Mouse (Mus musculus) left cerebral cortex, adult 9 months (tissue): ENCODE results near the gene Ncapg.
"Not testable (repeated sequence)": the region's sequence is repeated elsewhere in the genome, so short reads cannot be mapped to it uniquely, and the experiment has no call there.

ENCODE experiments used
- DNase-seq, 2 experiments: peaks; one replicate each; pipeline ENCODE4 v3.0.0; 2022; ENCODE audit warnings: low spot score in 2 of 2

Ncapg gene

GRCm38 (mm10) chr5:45669598-45670279, at the start of gene Ncapg:
Gene Ncapg, plus strand, starts transcription at chr5:45669919.
- peak; percentile 93 to 99 for DNase-seq

GRCm38 (mm10) chr5:45621511-45621910, 48.2 kb upstream of the Ncapg start:
- no peak for DNase-seq

GRCm38 (mm10) chr5:45627771-45628170, 41.9 kb upstream of the Ncapg start:
- DNase-seq: peak in 1 of 2 experiments; percentile 16

GRCm38 (mm10) chr5:45629470-45629869, 40.2 kb upstream of the Ncapg start:
- DNase-seq: peak in 1 of 2 experiments; percentile 42

- DNase-seq: peak in 1 of 2 experiments; percentile 12
Measured at GRCm38 (mm10) chr5:45638378-45638777, 31.3 kb upstream of the Ncapg start.

- peak; percentile 62 to 82 for DNase-seq
Measured at GRCm38 (mm10) chr5:45638806-45639714, 30.7 kb upstream of the Ncapg start, which contains the start of gene Fam184b. Gene Fam184b, minus strand, starts transcription at chr5:45639614.

GRCm38 (mm10) chr5:45639715-45640092, 30.0 kb upstream of the Ncapg start:
- DNase-seq: peak in 1 of 2 experiments; percentile 15

GRCm38 (mm10) chr5:45651026-45651703, 18.6 kb upstream of the Ncapg start:
- DNase-seq: no peak

GRCm38 (mm10) chr5:45658406-45658805, 11.3 kb upstream of the Ncapg start:
- not testable (repeated sequence) for DNase-seq

- no peak for DNase-seq
Measured at GRCm38 (mm10) chr5:45668324-45668723, 1.4 kb upstream of the Ncapg start.

GRCm38 (mm10) chr5:45668831-45669230, 888 bp upstream of the Ncapg start:
- DNase-seq: no peak

GRCm38 (mm10) chr5:45669234-45669597, 503 bp upstream of the Ncapg start:
- DNase-seq: peak in 1 of 2 experiments; percentile 22

- DNase-seq: no peak
Measured at GRCm38 (mm10) chr5:45670280-45670670, 556 bp downstream of the Ncapg start.

GRCm38 (mm10) chr5:45670894-45671494, 1.3 kb downstream of the Ncapg start:
- no peak for DNase-seq

- no peak for DNase-seq
Measured at GRCm38 (mm10) chr5:45675032-45675431, 5.3 kb downstream of the Ncapg start.

GRCm38 (mm10) chr5:45677639-45678038, 7.9 kb downstream of the Ncapg start:
- DNase-seq: no peak

GRCm38 (mm10) chr5:45679955-45680354, 10.2 kb downstream of the Ncapg start:
- no peak for DNase-seq

- DNase-seq: no peak
Measured at GRCm38 (mm10) chr5:45683388-45683787, 13.7 kb downstream of the Ncapg start.

GRCm38 (mm10) chr5:45685243-45685642, 15.5 kb downstream of the Ncapg start:
- no peak for DNase-seq

GRCm38 (mm10) chr5:45686223-45686622, 16.5 kb downstream of the Ncapg start:
- no peak for DNase-seq

- no peak for DNase-seq
Measured at GRCm38 (mm10) chr5:45689152-45689551, 19.4 kb downstream of the Ncapg start.

GRCm38 (mm10) chr5:45690802-45691201, 21.1 kb downstream of the Ncapg start:
- DNase-seq: no peak
